Mouse (Mus musculus): Measurements from ENCODE around the gene Ints11.

The Ints11 gene

DNA sequence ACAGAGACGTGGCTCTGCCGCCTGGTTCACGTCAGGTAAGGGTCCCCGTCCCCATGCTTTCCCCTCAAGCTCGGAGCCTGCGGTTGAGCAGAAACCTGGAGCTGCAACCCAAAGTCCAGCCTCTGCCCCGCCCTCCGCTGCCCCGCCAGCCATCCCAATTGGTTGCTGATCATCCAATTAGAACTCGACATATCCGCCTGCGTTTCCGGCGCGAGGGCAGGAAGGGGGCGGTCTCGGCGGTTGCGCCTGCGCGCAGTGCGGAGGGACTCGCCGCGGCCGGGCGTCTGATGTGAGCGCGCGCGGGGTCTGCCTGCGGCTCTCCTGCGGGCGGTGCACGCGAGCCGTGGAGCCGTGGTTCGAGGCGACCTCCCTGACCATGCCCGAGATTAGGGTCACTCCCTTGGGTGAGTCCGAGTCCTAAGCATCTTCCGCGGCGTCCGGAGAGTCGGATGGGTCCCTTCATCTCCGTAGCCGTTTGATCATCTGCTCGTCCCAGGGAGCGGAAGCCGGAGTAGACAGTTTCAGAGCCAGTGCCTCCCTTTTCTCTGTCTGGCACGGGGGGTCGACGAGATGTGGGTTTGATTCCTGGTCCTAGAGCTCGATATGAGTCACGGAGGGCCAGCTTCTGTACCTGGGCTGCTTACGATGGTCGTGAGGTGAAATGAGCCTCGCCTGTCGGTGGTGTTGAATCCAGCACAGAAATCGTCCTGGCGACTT is at the start of gene Ints11, which contains the start of gene Cptp:
Ints11 (plus strand) TSS at position 230 of the 717 bp plus-strand sequence.
Cptp (minus strand) TSS at position 124 of the 717 bp plus-strand sequence.
- peak; percentile 97 for DNase-seq (ENCODE audit: inconsistent ontology term)

DNA sequence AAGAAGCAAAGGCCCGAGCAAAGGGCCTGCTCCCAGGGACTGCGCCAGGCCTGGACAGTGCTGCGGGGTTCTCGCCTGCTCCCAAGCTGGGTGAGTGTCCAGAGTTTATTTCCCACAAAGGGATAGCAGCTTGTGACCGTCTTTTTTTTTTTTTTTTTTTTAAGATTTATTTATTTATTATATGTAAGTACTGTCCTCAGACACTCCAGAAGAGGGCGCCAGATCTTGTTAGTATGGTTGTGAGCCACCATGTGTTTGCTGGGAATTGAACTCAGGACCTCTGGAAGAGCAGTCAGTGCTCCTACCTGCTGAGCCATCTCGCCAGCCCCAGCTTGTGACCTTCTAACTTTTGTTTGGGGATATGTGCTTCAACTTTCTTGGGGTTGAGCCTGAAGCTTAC is 48.3 kb upstream of the Ints11 start:
- no peak for DNase-seq (ENCODE audit: inconsistent ontology term)

GRCm38 (mm10) chr4:155823443-155823842 is 45.9 kb upstream of the Ints11 start:
- no peak for DNase-seq (ENCODE audit: inconsistent ontology term)

GRCm38 (mm10) chr4:155829866-155830265 is 39.5 kb upstream of the Ints11 start:
- no peak for DNase-seq (ENCODE audit: inconsistent ontology term)

DNA sequence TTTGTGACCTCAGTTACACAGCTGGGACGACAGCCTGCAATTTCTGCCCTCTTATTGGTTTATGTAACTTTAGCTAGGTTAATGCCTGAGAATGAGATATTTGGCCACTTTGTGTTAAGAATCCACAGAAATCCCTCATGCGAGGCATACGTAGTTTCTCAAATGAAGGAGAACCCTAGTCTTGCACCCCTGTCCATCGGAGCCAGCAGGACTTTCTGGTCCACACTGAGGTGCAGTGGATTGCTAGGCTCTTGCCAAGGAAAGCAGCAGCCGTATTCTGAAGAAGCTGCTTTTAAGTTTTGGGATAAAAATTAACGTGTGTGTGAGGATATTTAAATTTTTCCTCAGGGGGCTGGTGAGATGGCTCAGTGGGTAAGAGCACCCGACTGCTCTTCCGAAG is 38.8 kb upstream of the Ints11 start:
- no peak for DNase-seq (ENCODE audit: inconsistent ontology term)

GRCm38 (mm10) chr4:155831205-155831766 is 38.1 kb upstream of the Ints11 start, which contains the start of gene Aurkaip1:
TSS of gene Aurkaip1 (plus strand) at chr4:155831272.
- DNase-seq (ENCODE audit: inconsistent ontology term), result peak; percentile 96

DNA sequence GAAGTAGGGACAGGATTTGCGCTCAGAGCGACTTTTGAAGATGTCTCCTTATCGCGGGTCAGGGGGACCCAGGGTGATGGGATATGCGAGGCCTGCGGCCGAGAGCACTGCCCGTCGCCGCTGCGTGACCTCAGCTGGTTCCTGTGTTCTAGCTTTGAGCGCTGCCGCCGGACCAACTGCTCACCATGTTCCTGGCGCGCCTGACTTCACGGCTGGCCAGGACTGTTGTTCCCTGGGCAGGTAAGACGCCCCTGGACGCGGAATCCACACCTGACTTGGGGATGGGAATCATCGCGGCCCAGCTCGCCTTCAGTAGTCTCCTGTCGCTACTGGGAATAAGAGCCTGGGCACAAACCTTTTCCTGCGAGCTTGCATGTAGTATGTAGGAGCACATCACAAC is 37.5 kb upstream of the Ints11 start:
- DNase-seq (ENCODE audit: inconsistent ontology term), result no peak

- DNase-seq (ENCODE audit: inconsistent ontology term), result no peak
Observed at GRCm38 (mm10) chr4:155832321-155832720, 37.0 kb upstream of the Ints11 start.

DNA sequence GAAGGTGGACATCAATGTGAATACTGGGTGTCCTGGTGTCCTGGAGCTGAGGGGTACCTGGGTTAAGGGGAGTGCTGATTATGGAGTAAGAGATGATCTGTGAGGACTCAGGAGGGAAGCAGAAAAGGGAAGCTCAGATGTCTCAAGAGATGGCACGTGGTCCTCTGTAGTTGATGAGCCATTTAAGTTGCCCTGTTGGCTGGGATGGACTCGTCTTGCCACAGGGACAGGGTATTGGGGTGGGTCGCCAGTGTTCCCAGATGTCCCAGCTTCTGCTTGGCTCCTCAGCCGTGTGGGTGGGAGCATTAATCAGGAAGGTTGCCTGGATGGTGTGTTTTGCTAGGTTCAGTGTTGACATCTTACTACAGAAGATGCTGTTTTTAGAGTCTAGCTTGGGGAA is 36.1 kb upstream of the Ints11 start:
- DNase-seq (ENCODE audit: inconsistent ontology term), result no peak

DNA sequence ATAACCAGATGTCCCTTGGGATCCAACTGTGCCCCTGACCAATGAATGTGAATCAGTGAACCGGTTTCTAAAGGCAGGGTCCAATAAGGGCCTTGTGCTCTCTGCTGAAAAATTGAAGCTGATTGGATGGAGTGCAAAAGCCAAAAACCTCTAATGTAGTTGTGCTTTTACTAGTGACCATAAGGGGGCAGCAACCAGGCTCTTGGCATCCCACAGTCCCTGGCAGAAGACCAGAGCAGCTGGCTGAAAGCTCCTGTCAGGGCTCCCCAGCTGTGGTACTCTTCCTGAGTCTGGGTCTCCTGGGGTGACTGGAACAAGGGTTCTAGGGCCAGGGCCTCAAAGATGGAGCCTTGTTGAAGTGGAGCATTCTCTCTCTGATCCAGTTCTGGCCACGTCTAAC is 35.5 kb upstream of the Ints11 start:
- DNase-seq (ENCODE audit: inconsistent ontology term), result peak; percentile 78

DNA sequence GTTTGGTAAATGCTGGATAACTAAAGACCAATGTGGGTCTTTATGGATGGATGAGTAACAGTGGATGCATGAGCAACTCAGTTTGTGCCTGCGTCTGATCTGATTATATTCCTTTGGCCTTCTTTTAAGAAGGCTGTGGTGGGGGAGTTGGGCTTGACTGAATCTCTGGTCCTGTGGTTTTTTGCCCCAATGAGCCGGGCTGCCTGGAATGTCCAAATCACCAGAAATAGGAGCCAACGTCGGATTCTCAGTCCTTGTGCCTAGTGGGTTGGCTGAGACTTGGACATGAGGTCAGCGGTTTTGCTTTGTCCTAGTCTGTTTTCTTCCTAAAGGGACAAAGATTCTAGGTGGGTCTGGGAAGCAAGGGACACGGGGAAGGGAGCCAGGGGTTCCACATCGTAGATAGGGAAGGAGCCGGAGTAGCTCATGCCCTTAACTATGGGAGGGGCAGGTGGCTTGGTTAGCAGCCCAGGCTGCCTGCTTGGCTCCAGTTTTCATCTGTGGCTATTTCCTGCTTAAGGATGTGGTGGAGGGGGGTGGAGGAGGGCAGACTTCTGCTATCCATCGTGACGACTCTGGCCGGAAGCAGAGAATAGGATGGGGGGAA is 31.8 kb upstream of the Ints11 start:
- peak; percentile 96 for DNase-seq (ENCODE audit: inconsistent ontology term)

DNA sequence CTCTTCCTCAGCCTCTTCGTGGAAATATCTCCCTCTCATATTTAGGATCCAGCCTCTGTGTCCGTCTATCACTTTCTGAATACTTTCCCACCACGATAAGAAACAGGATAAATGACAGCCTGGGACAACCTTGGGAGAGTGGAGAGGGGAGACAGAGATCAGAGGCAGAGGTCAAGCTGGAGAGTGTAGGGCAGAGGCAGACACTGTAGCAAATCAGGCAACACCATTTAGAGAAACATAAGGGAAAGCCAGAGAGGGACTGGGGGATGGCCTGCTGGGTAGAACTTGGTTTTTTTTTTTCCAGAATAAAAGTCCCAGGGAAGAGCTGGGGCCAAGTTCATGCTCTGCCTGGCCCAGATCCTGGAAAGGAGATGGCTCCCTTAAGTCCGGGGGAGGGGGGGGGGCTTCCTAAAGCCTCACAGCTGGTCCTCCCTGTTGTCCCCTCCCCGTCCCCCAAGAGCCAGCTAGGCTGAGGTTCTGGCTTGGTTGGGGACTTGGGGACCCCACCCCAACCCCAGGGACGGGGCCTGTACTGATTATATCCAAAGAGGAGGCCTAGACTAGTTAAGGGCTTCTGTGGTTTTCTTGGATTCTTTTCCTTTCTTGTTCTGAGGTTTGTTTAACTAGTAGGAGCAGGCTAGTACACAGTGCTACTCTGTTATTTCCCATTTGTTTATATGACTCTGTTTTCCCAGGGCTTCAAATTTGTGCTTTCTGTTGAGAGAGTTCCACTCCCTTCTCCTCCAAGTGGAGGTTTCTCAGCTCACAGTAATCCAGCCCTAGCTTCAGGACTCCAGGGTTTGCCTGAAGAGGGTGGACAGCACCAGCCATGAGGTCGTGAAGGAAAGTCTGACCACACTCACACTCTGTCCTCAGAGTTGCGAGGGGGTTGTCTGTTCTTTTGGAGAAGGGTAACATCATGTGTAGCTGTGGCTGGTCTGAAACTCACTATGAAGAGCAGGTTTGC is 30.9 kb upstream of the Ints11 start:
- DNase-seq (ENCODE audit: inconsistent ontology term), result peak; percentile 64

GRCm38 (mm10) chr4:155839483-155839910 is 29.8 kb upstream of the Ints11 start, which contains the start of gene Mxra8:
TSS of gene Mxra8 (plus strand) at chr4:155839680.
- peak; percentile 98 for DNase-seq (ENCODE audit: inconsistent ontology term)

GRCm38 (mm10) chr4:155840076-155841002 is 29.0 kb upstream of the Ints11 start:
- DNase-seq (ENCODE audit: inconsistent ontology term), result peak; percentile 33

GRCm38 (mm10) chr4:155841003-155841454 is 28.3 kb upstream of the Ints11 start:
- peak; percentile 77 for DNase-seq (ENCODE audit: inconsistent ontology term)

GRCm38 (mm10) chr4:155841651-155842270 is 27.6 kb upstream of the Ints11 start:
- no peak for DNase-seq (ENCODE audit: inconsistent ontology term)

- no peak for DNase-seq (ENCODE audit: inconsistent ontology term)
Observed at GRCm38 (mm10) chr4:155843231-155843630, 26.1 kb upstream of the Ints11 start.

- peak; percentile 95 for DNase-seq (ENCODE audit: inconsistent ontology term)
Observed at GRCm38 (mm10) chr4:155846871-155847578, 22.3 kb upstream of the Ints11 start, which contains the start of gene Dvl1. TSS of gene Dvl1 (plus strand) at chr4:155847402.

Measured in Muller cell, postnatal 12 days (primary cell).